Mouse (Mus musculus) forebrain, embryonic 12.5 days (tissue): ENCODE measurements around the gene Ccn5. TPM values are rescaled to one million over a fixed set of nuclear protein-coding genes. Genes with fewer than 3 reads are reported as not detected.

Experiments
- ATAC-seq: fragments of 200-750 bp; cut with Nextera tagmentation; 2 replicates; pipeline ENCODE4 v1.8.0; 2017; ENCODE audit warnings: moderate TSS enrichment; ENCODE audit not compliant: low FRiP score
- H3K27ac ChIP-seq: fragments of 300-500 bp; sonication (generic); 2 replicates; pipeline ENCODE4 v1.5.1; 2016; ENCODE audit warnings: mild to moderate bottlenecking
- H3K27me3 ChIP-seq: fragments of 300-500 bp; sonication (generic); 2 replicates; pipeline ENCODE4 v1.6.1; 2016; ENCODE audit warnings: mild to moderate bottlenecking
- H3K36me3 ChIP-seq: fragments of 300-500 bp; sonication (generic); replicated peaks from 2 replicates; pipeline ENCODE4 v1.6.1; 2016; ENCODE audit warnings: mild to moderate bottlenecking
- H3K4me1 ChIP-seq: fragments of 300-500 bp; sonication (generic); 2 replicates; pipeline ENCODE4 v1.6.1; 2016
- H3K4me2 ChIP-seq: fragments of 300-500 bp; sonication (generic); 2 replicates; pipeline ENCODE4 v1.6.1; 2016; ENCODE audit warnings: mild to moderate bottlenecking, moderate library complexity
- H3K4me3 ChIP-seq: fragments of 300-500 bp; sonication (generic); replicated peaks from 2 replicates; pipeline ENCODE4 v1.5.1; 2016; ENCODE audit warnings: mild to moderate bottlenecking
- H3K9ac ChIP-seq: fragments of 300-500 bp; sonication (generic); 2 replicates; pipeline ENCODE4 v1.6.1; 2016; ENCODE audit warnings: mild to moderate bottlenecking
- H3K9me3 ChIP-seq: fragments of 300-500 bp; sonication (generic); 2 replicates; pipeline ENCODE4 v1.6.1; 2016
- WGBS: fragments of 180-500 bp; shearing (Covaris S2); methylation state at CpG from one replicate; pipeline ENCODE4 v1.1.7; 2016; 5-methylcytosine and 5-hydroxymethylcytosine counted together
- polyA plus RNA-seq: library from polyadenylated mRNA; unstranded; fragments of >200 nt; fragmentation: Nextera tagmentation; extraction: Ambion mirVana; gene quantifications from 2 replicates; pipeline ENCODE4 v1.2.1, GENCODE M21; 2016

The Ccn5 gene
- 0.15 and 0.28 TPM in 2 replicates for polyA plus RNA-seq

DNA sequence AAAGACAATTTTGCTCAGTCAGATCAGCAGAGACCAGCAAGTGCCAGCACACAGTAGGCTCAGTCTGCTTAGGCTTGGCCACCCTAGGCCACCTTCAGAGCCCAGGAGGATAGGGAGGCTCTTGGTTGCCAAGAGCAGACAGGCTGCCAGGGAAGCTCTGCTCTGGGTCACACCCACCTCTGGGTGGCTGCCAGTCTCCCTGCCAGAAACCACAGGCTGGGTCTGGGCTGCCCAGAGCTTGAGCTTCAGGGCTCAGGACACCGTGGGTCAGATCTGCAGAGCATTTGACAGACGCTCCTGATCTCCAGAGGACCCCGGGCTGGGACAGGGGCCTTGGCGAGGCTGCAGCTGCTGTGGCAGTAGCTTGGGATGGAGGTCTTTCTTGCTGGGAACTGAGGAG is at the start of gene Ccn5:
Gene Ccn5 (plus strand): TSS at position 255 of the 400 bp plus-strand sequence.
- Histone ChIP-seq H3K4me3 (no peak within 1 kb of the TSS), H3K27me3 (no peaks in the 10 kb centered on the region), H3K4me1 (peaks cover 6% of the 10 kb centered on the region), H3K9ac (no peak within 1 kb of the TSS), H3K9me3 (no peaks in the 10 kb centered on the region), H3K36me3 (no peaks in the 10 kb centered on the region), H3K4me2 (no peak within 1 kb of the TSS), H3K27ac (no peak within 1 kb of the TSS)
- 75% methylated on average over 4 of the region's 4 CpGs for WGBS
- no peak for ATAC-seq

DNA sequence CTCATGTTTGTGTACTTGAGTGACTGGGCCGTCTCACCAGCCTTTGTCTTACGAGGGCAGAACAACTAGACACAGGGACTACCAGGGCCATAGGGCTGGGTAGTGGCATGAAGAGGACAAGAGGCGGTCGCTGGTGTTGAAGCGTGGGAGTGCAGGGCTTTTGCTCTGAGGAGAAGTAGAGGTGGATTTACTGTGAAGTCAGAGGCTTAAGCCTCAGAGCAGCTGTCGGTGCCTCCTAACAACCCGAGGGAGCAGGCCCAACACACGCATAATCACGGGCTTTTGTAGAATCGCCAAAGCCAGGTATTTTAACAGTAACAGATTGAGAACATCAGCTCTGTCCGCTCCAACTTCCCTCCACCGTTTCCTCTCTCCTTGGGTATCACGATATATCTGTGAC is 44.0 kb upstream of the Ccn5 start:
- WGBS: 5% methylated on average over 13 of the region's 13 CpGs
- Histone ChIP-seq H3K4me3 (no peak overlapping the region), H3K27ac (no peak overlapping the region), H3K4me2 (no peak overlapping the region), H3K36me3 (no peaks in the 10 kb centered on the region), H3K27me3 (peaks cover 15% of the 10 kb centered on the region), H3K9ac (no peak overlapping the region), H3K4me1 (peaks cover 19% of the 10 kb centered on the region), H3K9me3 (no peaks in the 10 kb centered on the region)
- no peak for ATAC-seq

DNA sequence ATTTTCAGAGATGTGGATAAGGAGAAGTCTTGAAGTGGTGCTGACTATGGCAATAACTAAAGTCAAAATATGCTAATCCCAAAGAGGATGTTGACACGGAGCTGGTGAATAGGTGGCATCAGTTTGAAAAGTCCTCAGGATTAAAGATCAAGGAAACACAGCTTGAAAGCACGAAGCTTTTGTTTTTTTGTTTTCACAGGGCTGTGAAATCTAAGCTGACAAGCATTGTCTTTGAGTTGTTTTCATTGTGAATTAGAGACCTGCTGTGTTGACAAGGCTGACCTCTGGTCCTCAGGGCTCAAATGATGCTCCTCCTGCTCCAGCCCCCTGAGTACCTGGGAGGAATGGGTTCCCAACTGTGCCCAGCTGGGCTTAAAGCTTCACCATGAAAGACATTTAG is 43.6 kb upstream of the Ccn5 start:
- no peak overlapping the region for H3K4me3 ChIP-seq
- H3K4me1 ChIP-seq: peaks cover 19% of the 10 kb centered on the region
- no peaks in the 10 kb centered on the region for H3K36me3 ChIP-seq
- no peaks in the 10 kb centered on the region for H3K9me3 ChIP-seq
- peaks cover 15% of the 10 kb centered on the region for H3K27me3 ChIP-seq
- no peak overlapping the region for H3K27ac ChIP-seq
- ATAC-seq: no peak
- H3K9ac ChIP-seq: no peak overlapping the region
- no peak overlapping the region for H3K4me2 ChIP-seq
- 0% methylated on average over 2 of the region's 2 CpGs for WGBS

DNA sequence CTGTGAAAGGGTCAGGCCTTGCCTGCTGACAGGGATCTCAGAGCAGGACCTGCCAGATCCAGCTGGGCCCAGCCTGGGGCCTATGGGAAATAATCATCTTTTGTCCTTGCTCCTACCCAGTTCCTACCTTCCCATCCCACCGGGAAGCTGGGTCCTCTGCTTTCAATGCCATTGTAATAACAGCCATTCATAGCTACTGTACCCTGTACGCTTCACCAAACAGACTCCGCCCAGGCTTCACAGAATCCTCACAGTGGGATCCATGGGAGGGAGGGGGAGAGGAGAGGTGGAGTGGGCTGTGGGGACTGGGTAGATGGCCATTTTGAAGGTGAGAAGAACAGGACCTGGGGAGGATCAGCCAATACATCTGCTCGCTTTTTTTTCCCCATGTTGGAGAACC is 41.8 kb upstream of the Ccn5 start:
- no peak overlapping the region for H3K4me3 ChIP-seq
- 46% methylated on average over 4 of the region's 4 CpGs for whole genome bisulfite sequencing
- peaks cover 15% of the 10 kb centered on the region for H3K27me3 ChIP-seq

DNA sequence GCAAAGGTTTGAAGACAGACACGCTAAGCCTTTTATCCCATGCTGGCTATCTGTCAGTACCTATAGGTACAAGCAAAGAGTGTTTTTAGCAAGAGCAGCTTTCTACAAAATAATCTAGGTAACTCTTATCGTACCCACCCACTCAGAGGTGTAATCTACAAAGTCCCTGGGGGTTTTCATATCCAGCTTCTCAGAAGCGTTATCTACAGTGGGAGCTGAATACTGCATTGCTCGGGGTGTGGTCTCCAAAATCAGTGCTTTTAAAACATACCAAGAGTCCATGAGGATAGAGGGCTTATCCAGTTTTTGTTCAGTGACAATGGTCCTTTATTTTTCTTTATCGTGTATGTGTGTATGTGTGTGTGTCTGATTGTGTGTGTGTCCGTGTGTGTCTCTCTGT is 37.3 kb upstream of the Ccn5 start:
- 85% methylated on average over 6 of the region's 6 CpGs for WGBS
- Histone ChIP-seq H3K27ac (no peak overlapping the region), H3K9me3 (no peaks in the 10 kb centered on the region), H3K9ac (no peak overlapping the region), H3K4me2 (no peak overlapping the region), H3K36me3 (no peaks in the 10 kb centered on the region), H3K4me3 (no peak overlapping the region), H3K4me1 (peaks cover 8% of the 10 kb centered on the region; the same call in 1 of the 2 replicates), H3K27me3 (no peaks in the 10 kb centered on the region)
- ATAC-seq: no peak

More for the DNA sequence above, 41.8 kb upstream of the Ccn5 start:
- ATAC-seq: peak; percentile 41; the same call in 1 of the 2 replicates
- Histone ChIP-seq H3K36me3 (no peaks in the 10 kb centered on the region), H3K4me1 (peaks cover 19% of the 10 kb centered on the region), H3K9me3 (no peaks in the 10 kb centered on the region), H3K4me2 (no peak overlapping the region), H3K9ac (no peak overlapping the region), H3K27ac (no peak overlapping the region)

DNA sequence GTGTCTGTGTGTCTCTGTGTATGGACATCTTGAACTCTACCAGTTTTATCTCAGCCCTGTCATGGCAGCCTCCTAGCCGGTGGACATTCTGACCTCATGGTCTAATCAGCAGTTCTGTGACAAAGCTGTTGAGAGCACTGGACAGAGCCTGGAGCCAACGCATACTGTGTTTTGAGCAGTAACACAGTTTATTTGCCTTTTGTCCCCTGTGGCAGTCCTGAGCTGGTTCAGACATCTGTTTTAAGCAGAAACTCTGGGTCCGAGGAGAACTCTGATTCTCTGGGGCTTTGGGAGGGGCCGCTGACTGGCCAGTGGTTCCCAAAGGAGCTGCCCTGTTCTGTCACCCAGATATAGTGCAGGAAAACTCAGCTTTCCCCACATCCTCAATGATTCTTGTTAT is 36.8 kb upstream of the Ccn5 start:
- H3K27ac ChIP-seq: no peak overlapping the region
- ATAC-seq: no peak
- H3K27me3 ChIP-seq: no peaks in the 10 kb centered on the region
- no peak overlapping the region for H3K9ac ChIP-seq
- H3K9me3 ChIP-seq: no peaks in the 10 kb centered on the region
- H3K4me3 ChIP-seq: no peak overlapping the region
- no peaks in the 10 kb centered on the region for H3K36me3 ChIP-seq
- WGBS: 87% methylated on average over 4 of the region's 4 CpGs
- no peak overlapping the region for H3K4me2 ChIP-seq
- H3K4me1 ChIP-seq: peaks cover 3% of the 10 kb centered on the region; the same call in 1 of the 2 replicates

DNA sequence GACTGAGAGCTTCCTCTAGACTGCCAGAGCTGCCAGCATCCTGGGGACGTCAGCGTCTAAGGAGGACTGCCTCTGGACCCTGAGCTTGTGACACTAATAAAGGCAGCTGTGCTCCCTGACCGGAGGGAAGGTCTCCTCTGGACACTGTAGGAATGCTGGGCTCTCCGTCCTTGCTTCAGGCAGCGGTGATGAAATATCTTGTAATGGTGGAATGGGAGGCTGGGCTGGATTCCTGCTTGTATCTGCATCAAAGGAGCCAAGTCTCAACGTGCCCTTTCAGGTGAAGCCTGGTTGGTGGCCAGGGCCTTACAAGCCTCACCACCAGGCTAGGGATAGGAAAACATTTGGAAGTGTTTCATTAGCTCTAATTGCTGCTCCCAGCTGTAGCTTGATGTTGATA is 33.6 kb upstream of the Ccn5 start:
- Histone ChIP-seq H3K4me2 (no peak overlapping the region), H3K27me3 (no peaks in the 10 kb centered on the region), H3K36me3 (no peaks in the 10 kb centered on the region), H3K4me1 (no peaks in the 10 kb centered on the region), H3K4me3 (no peak overlapping the region), H3K9ac (no peak overlapping the region), H3K9me3 (no peaks in the 10 kb centered on the region), H3K27ac (no peak overlapping the region)
- WGBS: 84% methylated on average over 6 of the region's 6 CpGs
- ATAC-seq: no peak

DNA sequence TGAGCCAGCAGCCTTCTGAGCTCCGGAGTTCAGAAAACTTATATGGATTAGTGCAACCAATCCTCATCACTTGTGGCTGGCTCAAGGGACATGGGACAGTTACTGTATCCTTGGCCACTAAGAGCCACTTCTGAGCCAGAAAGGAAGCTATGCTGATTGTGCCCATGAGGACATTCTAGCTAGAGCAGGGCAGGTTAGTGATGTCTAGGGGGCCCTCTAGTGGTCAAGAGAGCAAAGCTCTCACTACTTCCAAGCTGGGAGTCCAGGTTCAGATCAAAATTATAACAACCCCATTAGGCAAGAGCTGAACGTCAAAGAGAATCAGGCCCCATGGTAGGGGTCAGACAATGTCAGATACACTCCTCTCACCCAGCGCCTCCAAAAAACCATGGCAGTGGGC is 33.0 kb upstream of the Ccn5 start:
- Histone ChIP-seq H3K4me2 (no peak overlapping the region), H3K4me3 (no peak overlapping the region), H3K9me3 (no peaks in the 10 kb centered on the region), H3K4me1 (no peaks in the 10 kb centered on the region), H3K9ac (no peak overlapping the region), H3K27ac (no peak overlapping the region), H3K36me3 (no peaks in the 10 kb centered on the region), H3K27me3 (no peaks in the 10 kb centered on the region)
- peak; percentile 51; the same call in 1 of the 2 replicates for ATAC-seq
- 53% methylated on average over 3 of the region's 3 CpGs for WGBS

DNA sequence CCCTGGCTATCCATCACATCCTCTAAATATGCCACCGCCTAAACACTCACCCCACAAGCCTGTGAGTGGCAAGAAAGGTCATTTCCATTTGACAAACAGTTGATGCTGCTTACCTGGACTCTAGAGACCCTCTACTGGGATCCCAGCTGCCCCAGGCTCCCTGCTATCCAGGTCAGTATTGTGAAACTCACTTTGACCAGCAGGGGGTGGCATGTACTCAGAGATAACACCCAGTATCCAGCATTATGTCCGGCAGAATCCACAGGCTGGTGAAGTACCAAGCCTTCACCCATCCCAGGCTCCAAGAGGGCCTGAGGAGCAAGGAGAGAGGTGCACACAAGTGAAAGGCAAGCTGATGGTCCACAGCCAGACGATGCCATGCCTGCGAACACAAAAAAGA is 32.2 kb upstream of the Ccn5 start:
- no peak overlapping the region for H3K4me2 ChIP-seq
- H3K27me3 ChIP-seq: no peaks in the 10 kb centered on the region
- H3K9me3 ChIP-seq: no peaks in the 10 kb centered on the region
- whole genome bisulfite sequencing: 71% methylated on average over 4 of the region's 4 CpGs
- H3K4me3 ChIP-seq: no peak overlapping the region
- H3K27ac ChIP-seq: no peak overlapping the region
- no peak overlapping the region for H3K9ac ChIP-seq
- no peaks in the 10 kb centered on the region for H3K36me3 ChIP-seq
- no peaks in the 10 kb centered on the region for H3K4me1 ChIP-seq
- ATAC-seq: no peak

DNA sequence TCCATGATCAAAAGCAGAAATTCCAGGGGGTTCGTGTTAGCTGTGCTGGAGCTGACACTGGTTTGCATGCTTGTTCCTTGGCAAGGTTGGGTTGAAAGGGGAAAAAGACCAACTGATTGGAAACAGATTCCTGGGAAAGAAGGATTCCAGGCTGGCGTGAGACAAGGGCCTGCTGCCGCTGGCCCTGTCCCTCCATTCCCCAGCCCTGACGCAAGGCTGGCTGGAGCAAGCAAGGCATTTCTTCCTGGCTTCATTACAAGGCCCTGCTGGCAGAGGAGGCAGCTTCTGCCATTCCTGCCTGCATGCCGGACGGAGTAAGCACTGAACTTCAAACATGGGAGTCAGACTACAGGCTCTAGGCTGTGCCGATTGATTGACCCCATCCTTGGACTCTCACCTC is 22.2 kb upstream of the Ccn5 start:
- ATAC-seq: no peak
- no peak overlapping the region for H3K27ac ChIP-seq
- no peak overlapping the region for H3K4me2 ChIP-seq
- WGBS: 84% methylated on average over 7 of the region's 7 CpGs
- no peak overlapping the region for H3K4me3 ChIP-seq
- H3K36me3 ChIP-seq: no peaks in the 10 kb centered on the region
- no peaks in the 10 kb centered on the region for H3K9me3 ChIP-seq
- no peak overlapping the region for H3K9ac ChIP-seq
- no peaks in the 10 kb centered on the region for H3K27me3 ChIP-seq
- H3K4me1 ChIP-seq: no peaks in the 10 kb centered on the region

DNA sequence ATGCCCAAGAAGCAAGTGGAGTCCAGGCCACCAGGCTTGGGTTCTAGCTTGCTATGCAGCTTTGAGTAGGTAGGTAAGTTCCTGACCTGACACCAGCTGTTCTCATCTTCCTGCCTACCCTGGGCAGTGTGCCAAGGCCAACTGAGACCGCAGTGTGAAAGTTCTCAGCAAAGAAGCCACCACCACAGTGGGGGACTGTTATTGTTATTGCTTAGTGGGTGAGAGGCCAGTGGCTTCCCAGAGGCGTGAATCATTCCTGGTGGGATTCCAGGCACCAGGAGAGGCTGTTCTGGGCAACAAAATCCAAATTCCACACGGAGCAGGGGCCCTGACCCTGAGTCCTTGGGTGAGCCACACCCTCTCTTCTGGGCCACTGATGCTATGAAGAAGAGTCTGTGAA is 19.8 kb upstream of the Ccn5 start:
- Histone ChIP-seq H3K27me3 (no peaks in the 10 kb centered on the region), H3K4me1 (no peaks in the 10 kb centered on the region), H3K9me3 (no peaks in the 10 kb centered on the region), H3K27ac (no peak overlapping the region), H3K4me2 (no peak overlapping the region), H3K9ac (no peak overlapping the region), H3K4me3 (no peak overlapping the region), H3K36me3 (no peaks in the 10 kb centered on the region)
- no peak for ATAC-seq
- WGBS: 55% methylated on average over 3 of the region's 3 CpGs

DNA sequence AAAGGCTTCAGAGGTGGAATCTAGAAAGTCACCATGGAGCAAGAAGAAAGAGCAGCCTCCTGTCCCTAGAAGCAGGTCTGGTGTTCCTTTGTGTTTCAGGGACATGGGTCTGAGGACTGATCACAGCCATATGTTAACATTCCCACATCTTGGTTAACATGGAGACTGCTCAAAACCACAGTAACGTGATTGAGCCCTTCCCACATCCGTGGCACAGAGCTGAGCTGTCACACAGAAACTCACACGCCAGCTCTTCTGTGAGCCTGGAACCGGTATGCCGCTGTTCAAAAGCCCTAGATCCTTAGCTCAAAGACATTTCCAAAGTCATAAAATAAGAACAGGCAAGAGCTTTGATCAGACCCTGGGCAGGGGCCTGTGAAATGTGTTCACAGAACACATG is 19.3 kb upstream of the Ccn5 start:
- no peaks in the 10 kb centered on the region for H3K9me3 ChIP-seq
- no peak overlapping the region for H3K27ac ChIP-seq
- H3K9ac ChIP-seq: no peak overlapping the region
- ATAC-seq: no peak
- H3K4me2 ChIP-seq: no peak overlapping the region
- H3K4me3 ChIP-seq: no peak overlapping the region
- no peaks in the 10 kb centered on the region for H3K36me3 ChIP-seq
- WGBS: 83% methylated on average over 5 of the region's 5 CpGs
- H3K4me1 ChIP-seq: no peaks in the 10 kb centered on the region
- H3K27me3 ChIP-seq: no peaks in the 10 kb centered on the region

DNA sequence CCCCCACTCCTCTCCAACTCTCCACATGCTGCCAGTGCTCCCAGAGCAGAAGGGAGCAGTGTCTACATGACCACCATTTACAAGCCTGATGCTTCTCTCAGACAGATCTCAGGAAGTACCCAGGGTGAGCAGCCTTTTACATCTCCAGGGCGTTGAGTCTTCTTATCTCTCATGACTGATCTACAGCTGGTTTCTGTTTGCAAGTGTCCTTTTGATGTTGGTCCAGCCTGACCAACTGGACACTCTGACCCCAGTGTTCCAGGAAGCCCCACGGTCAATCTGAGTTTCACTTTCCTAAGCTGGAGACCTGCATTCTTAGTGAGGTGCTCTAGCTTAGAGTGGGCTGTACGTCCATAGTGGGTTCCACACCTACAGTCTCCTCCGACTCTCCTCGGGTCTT is 16.8 kb upstream of the Ccn5 start:
- Histone ChIP-seq H3K4me1 (no peaks in the 10 kb centered on the region), H3K9ac (no peak overlapping the region), H3K4me3 (no peak overlapping the region), H3K36me3 (no peaks in the 10 kb centered on the region), H3K27ac (no peak overlapping the region), H3K27me3 (no peaks in the 10 kb centered on the region), H3K4me2 (no peak overlapping the region), H3K9me3 (no peaks in the 10 kb centered on the region)
- ATAC-seq: no peak
- WGBS: 90% methylated on average over 5 of the region's 5 CpGs

DNA sequence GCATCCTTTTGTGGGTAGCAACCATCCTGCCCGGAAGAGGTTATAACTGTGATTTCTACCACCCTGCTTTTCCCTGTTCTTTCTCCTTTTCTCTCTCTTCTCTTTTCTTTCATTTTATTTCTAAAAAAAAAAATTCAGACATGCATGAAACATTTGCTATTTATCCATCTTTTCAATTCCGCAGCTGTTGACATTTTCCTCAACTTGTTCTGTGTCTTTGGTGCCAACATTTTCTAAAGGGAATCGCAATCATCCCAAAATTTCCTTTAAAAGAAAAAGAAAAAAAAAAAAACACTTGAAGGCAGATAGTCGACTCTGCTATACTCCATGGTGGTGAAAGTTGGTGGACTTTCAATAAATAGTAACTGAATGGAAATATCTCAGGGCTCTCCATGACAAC is 11.5 kb upstream of the Ccn5 start:
- H3K27ac ChIP-seq: no peak overlapping the region
- ATAC-seq: no peak
- no peak overlapping the region for H3K9ac ChIP-seq
- no peak overlapping the region for H3K4me2 ChIP-seq
- H3K4me3 ChIP-seq: no peak overlapping the region
- H3K9me3 ChIP-seq: no peaks in the 10 kb centered on the region
- H3K4me1 ChIP-seq: no peaks in the 10 kb centered on the region
- no peaks in the 10 kb centered on the region for H3K36me3 ChIP-seq
- WGBS: 96% methylated on average over 4 of the region's 4 CpGs
- H3K27me3 ChIP-seq: no peaks in the 10 kb centered on the region; the same call in 1 of the 2 replicates
